Mouse (Mus musculus) testis, postnatal 14 days (tissue): Measurements from ENCODE around the gene Gsg1.

Source experiments
- DNase-seq: peaks from one replicate; pipeline ENCODE4 v3.0.0; 2021; ENCODE audit warnings: low spot score

The Gsg1 gene

DNA sequence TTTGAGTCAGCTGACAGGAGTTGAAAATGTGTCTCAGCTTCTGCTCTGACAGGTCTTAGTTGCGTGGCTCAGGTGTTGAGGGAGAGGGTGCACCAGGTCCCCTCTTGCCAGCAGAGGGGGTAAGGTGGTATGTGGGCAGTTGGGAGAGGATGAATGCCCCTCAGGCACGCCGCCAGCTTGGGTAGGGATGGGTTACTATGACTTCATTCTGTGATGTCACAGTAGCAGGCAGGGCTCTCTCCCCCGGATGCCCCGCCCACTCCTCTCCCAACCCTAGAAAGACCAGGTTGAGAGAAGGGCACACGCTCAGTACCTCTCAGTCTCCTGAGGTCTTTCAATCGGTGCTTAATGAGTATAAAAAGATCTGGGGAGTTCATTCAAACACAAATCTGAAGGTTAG lies at the start of gene Gsg1:
Gene Gsg1 (minus strand): TSS at position 199 of the 400 bp plus-strand sequence.
- DNase-seq: no peak

DNA sequence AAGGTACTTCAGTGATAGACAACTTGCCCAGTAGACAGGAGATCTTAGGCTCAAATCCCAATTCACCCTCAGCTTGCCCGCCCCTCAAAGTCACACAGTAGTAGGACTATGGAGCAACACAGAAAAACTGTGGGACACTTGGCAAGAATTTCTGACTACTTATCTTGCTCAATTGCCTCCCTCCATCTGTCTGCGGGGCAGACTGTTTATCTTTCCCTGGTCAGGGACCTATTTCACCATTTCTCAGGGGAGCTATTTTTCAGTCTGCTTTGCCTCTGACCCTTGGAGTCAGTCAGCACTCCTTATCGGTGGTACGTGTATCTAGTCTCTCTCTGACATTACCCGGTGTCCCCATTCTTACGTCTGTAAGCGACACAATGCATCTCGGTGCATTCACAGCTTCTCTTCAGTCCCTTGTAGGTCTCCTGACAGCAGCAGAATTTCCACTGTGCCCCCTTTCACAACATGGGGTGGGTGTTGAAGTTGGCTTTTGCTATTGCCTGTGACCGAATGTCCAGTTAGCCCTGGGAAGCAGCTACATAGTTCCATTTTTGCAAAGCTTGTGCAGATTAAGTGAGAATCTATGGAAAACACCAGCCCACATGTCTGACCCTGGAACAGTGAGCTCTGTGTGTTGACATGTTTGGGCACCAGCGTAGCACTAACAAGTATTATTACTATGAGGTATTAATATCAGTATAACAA lies 48.4 kb upstream of the Gsg1 start:
- DNase-seq: no peak

DNA sequence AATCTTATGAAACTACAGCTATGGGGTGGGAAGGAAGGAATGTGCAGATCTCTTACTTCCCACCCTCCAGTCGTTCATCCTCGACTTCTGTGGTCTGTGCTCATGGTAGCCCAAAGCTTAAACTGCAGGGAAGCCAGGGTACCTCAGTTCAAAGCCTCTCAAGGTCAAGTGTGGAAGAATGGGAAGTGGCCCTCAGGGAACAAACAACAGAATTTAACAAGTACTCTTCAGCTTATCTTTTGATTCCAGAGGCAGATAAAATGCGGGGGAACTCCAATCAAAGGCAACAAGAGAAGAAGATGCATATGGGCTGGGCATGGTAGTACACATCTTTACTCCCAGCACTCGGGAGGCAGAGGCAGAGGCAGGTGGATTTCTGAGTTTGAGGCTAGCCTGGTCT lies 46.3 kb upstream of the Gsg1 start:
- no peak for DNase-seq

GRCm38 (mm10) chr6:135299024-135299550 lies 44.9 kb upstream of the Gsg1 start:
- DNase-seq: no peak

- no peak for DNase-seq
Measured at GRCm38 (mm10) chr6:135297570-135297969, 43.4 kb upstream of the Gsg1 start.

GRCm38 (mm10) chr6:135296267-135296666 lies 42.1 kb upstream of the Gsg1 start:
- DNase-seq: peak; percentile 41

GRCm38 (mm10) chr6:135295082-135295861 lies 41.1 kb upstream of the Gsg1 start:
- DNase-seq: no peak

GRCm38 (mm10) chr6:135294150-135294549 lies 40.0 kb upstream of the Gsg1 start:
- no peak for DNase-seq

DNA sequence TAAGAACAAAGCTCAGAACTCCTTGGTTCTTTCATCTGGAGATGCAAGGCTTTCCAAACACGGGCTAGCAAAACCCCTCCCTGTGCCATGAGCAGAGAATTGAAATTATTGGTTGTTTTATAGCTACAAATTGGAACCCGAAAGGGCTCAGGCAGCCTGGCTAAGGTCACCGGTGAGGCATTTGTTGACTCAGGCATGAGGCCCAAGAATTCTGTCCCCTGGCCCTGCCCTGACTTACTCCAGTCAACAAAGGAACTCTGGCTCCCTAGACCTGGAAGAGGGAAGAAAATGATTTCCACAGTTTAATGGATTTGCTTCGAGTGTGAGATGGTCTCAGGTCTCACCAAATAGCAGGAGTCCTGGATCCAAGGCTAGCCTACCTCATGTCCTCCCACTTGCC lies 38.2 kb upstream of the Gsg1 start:
- DNase-seq: no peak

DNA sequence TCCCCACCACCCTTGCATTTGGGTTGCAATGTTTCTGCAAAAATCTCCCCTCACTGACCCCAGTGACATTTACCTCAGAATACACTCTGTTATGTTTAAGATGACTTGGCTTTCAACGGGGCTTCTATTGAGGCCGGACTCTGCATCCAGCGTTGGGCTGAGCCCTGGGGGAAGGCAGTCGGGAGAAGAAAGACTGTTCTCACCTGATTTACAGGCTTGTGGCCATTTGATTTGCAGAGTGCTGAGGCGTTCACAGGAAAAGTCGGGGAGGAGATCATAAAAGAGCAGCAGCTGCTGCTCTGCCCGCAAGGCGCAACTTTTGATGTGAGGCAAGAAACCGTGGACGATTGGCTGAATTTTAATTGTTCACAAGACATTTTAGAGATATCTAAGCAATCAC lies 25.7 kb upstream of the Gsg1 start:
- DNase-seq: no peak

GRCm38 (mm10) chr6:135279286-135279685 lies 25.1 kb upstream of the Gsg1 start:
- DNase-seq: no peak

DNA sequence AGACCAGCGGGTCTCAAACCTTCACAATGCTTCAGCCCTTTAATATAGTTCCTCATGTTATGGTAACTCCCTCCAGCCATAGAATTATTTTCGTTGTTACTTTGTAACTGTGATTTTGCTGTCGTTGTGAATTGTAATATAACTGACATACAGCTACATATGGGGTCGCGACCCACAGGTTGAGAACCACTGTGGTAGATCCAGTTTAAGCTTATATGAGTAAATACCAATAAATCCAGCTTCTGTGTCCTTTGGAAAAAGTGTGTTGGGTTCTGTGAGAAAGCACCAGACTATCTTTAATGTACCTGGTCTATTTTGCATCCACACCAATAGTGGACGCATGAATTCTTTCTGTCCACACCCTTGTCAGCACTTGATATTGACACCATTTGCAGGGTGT lies 24.2 kb upstream of the Gsg1 start:
- no peak for DNase-seq

GRCm38 (mm10) chr6:135276474-135277295 lies 22.5 kb upstream of the Gsg1 start:
- DNase-seq: no peak

- DNase-seq: no peak
Measured at GRCm38 (mm10) chr6:135275231-135275630, 21.1 kb upstream of the Gsg1 start.

DNA sequence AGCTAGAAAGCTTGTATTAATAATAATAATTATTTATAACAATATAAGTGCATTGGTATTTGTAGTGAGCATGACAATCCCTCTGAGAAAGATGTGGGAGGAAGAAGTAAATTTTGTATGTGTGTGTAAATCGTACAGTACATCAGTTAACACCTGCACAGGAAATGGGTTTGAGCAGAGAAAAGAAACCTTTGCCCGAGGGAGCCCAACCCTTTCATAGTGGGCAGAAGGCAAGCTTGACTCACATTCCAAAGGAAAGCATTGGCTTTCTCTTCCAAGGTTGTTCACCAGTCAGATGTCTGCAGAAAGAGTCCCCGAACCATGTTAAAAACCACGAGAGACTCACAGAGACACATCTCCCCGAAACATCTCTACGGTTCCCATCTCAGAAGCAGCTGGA lies 18.9 kb upstream of the Gsg1 start:
- DNase-seq: no peak

GRCm38 (mm10) chr6:135271761-135272160 lies 17.6 kb upstream of the Gsg1 start:
- no peak for DNase-seq

- no peak for DNase-seq
Measured at GRCm38 (mm10) chr6:135269626-135270025, 15.5 kb upstream of the Gsg1 start.

DNA sequence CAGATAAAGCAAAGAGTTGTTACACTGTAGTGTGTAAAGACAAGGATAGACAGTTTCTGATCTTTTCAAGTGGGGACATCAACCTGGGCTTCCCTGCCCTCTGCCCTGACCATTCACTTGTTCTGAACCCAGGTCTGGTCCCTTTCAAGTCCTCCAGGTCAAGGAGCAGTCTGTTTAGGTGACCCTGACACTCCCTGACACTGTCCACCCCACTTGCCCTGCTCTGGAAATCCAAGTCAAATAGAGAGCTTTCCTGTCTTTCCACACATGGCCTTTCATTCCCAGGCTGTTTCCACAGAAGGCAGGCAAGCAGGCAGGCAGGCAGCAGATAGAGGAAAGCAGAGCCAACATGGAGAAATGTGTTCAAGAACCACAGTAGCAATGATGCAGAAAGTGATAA lies 14.2 kb upstream of the Gsg1 start:
- DNase-seq: no peak

DNA sequence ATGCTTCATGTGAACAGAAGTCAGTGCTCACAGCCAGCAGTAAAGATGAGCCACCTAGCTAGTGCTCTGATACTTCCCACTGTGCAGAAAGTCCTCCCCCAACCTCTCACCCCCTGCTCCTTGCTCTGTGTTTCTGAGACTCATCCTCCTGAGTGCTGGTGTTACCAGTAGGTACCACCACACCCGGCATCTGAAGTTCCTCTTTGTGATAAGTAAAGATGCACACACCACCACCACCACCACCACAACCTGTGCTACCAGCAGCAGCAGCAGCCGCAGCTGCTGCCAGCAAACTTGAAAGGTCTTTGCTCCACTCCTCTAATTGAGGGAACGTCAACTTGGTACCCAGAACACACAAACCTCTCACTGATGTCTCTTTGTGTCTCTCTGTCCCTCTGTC lies 13.1 kb upstream of the Gsg1 start:
- no peak for DNase-seq

DNA sequence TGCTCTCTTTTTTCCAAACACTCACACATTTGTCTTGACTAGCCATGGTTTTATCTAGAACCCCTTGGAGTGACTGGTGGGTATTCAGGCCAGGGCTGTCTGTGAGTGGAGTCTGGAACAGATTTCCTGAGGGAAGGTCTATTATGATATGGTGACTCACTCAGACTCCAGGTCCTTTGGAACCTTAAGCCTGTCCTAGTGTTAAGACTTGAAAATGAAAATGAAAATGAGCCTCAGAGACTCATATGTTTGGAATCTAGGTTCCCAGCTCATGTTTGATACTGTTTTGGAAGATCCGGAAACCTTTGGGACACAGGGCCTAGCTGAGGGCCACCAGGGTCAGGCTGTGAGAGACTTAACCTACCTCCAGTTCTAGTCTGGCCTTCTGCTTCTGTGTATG lies 11.9 kb upstream of the Gsg1 start:
- DNase-seq: no peak

- DNase-seq: no peak
Measured at GRCm38 (mm10) chr6:135264136-135264535, 10.0 kb upstream of the Gsg1 start.

DNA sequence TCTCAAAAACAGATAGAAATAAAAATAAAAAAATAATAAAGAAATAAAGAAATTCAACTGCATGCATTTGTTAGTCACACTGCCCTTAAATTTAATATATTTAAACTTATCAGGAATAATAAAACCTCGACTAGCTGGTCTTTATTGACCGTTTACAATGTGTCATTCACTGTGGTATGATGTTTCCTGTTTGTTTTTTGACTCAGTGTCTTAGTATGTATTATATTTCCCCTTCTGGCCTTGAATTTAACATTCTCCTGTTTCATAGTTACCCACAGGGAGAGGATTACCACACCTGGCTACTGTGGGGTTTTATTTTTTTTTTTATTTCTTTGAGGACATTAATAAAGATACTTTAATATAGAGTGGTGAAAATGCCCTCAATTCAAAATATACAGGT lies 8.4 kb upstream of the Gsg1 start:
- no peak for DNase-seq

- no peak for DNase-seq
Measured at GRCm38 (mm10) chr6:135261124-135261523, 7.0 kb upstream of the Gsg1 start.
